Mouse (Mus musculus) neutrophil, adult 5-6 weeks (primary cell): ENCODE results near the gene Glmp. TPM values are rescaled to one million over a fixed set of nuclear protein-coding genes. Genes with fewer than 3 reads are reported as not detected.
"Not testable (repeated sequence)": the region's sequence is repeated elsewhere in the genome, so short reads cannot be mapped to it uniquely, and the experiment has no call there.

ENCODE experiments used
- ATAC-seq: fragments of 151-379, 151-347 bp; 2 replicates; pipeline ENCODE4 v1.8.0; 2017; ENCODE audit warnings: mild to moderate bottlenecking, moderate TSS enrichment; ENCODE audit not compliant: insufficient number of reproducible peaks, poor library complexity, low FRiP score, severe bottlenecking; ENCODE audit errors: extremely low read depth
- total RNA-seq: library from RNA; stranded (forward); fragments of 200-1000 nt; gene quantifications from 2 replicates; pipeline ENCODE4 v1.2.3, GENCODE M21; 2017

Gene Glmp
- total RNA-seq, result 27.7 and 32.1 TPM in 2 replicates

DNA sequence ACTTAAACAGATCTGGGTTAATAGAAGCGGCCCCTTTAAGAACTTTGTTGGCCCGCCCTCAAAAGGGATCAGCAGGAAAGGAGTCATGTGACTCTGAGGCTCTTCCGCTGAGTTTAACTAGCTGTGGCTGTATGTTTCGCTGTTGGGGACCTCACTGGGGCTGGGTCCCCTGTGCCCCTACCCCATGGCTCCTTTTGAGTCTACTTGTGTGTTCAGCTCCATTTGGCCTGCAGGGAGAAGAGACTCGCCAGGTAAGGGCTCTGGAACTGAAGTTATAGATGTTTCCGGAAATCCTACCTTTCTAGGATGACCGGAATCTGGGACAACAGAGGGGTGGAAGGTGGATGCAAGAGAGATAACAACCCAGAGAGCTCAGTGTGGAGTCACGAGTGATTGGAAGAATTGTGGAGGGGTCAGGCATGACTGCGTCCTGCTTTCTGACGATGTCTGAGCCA, at the start of gene Glmp:
Gene Glmp, plus strand, starts transcription at position 73 of the 455 bp plus-strand sequence.
- ATAC-seq, result peak; percentile 78

DNA sequence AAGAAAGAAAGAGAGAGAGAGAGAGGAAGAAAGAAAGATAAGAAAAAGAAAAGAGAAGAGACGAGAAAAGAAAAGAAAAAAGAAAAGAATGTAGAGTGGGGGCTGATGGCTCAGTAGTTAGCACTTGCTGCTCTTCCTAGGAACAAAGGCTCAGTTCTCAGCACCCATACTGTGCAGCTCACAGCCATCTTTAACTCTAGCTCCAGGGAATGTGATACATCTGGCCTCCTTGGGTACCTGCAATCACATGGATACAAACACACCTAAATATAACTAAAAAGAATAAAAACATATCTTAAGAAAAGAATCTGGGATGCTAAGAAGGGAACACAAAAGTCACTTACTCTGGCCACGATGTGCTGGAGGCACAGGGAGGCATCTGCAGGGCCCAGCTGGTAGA, 48.7 kb upstream of the Glmp start:
- no peak for ATAC-seq

DNA sequence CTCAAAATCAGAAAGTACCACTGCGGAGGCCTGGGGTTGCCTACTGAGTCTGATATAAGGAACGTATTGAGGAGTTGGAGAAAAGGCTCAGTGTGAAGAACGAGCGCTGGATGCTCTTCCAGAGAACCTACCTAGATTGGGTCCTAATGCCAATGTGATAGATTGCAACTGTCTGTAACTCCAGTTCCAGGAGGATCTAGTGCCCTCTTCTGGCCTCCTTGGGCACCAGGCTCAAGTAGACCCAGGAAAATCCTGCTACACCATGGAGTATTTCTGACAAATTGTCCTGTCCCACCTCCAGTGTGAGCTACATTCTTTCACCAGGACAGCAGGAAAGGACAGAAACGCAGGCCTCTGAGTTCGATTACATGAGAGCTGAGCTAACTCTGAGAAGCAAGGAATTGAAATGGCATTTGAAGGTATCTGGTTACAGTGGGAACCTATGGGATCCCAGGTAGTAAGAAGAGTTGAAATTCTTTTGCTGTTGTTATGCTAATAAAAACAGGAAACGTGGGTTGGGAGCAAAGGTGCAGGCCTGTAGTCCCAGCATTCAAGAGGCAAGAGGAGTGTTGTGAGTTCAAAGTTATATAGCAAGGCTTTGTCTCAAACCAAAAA, 48.2 kb upstream of the Glmp start:
- ATAC-seq, result no peak

- ATAC-seq, result no peak
These were observed 44.8 kb upstream of the Glmp start for GRCm38 (mm10) chr3:88280035-88280434.

- ATAC-seq, result not testable (repeated sequence)
These were observed 43.5 kb upstream of the Glmp start for GRCm38 (mm10) chr3:88281141-88281916.

DNA sequence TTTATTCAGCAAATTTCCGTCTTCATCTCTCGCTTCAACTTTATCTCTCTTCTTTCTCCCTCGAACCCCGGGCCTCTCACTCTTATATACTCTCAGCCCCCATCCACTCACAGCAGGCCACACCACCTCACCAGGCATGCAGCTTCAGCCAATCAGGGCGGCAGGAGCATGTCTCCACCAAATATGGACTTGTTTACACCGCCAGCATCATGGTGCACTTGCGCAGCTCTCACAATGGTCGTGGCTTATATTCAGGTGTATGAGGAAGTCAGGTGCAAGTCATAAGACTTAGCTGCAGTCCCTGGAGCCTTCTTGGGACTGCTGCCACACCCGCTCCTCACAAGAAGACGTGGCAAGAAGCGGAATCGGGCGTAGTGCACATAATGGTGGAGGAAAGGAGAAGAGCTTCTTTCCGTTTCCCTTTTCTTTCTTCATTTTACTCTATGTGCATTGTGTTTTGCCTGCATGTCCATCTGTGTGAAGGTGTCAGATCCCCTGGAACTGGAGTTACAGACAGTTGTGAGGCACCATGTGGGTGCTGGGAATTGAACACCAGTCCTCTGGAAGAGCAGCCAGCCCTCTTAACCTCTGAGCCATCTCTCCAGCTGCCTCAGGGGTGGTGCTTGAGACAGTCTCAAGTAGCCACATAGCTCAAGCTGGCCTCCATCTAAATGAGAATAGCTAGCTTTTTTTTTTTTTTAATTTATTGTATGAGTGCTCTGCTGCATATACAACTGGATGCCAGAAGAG, 39.8 kb upstream of the Glmp start:
- ATAC-seq, result not testable (repeated sequence)

- ATAC-seq, result not testable (repeated sequence)
These were observed 39.3 kb upstream of the Glmp start for GRCm38 (mm10) chr3:88285565-88285895.

DNA sequence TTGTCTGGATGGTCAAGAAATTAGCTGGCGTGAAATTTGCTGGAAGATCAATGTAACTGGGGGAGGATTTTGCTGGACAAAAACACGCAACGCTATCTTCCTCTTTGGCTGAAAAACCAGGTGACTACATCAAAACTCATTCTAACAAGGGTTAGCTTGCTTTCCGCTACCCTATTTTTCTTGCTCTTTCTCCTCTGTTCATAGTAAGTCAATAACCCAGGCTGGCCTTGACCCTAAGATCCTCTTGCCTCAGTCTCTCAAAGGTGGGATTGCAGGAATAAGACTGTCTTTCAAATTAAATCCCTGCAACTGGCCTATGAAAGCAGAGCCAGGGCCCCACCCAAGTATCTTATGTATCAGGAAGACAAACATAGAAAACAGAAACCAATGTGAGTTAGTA, 37.7 kb upstream of the Glmp start, which contains the start of gene Gm38392:
Gene Gm38392, minus strand, starts transcription at position 101 of the 400 bp plus-strand sequence.
- no peak for ATAC-seq

DNA sequence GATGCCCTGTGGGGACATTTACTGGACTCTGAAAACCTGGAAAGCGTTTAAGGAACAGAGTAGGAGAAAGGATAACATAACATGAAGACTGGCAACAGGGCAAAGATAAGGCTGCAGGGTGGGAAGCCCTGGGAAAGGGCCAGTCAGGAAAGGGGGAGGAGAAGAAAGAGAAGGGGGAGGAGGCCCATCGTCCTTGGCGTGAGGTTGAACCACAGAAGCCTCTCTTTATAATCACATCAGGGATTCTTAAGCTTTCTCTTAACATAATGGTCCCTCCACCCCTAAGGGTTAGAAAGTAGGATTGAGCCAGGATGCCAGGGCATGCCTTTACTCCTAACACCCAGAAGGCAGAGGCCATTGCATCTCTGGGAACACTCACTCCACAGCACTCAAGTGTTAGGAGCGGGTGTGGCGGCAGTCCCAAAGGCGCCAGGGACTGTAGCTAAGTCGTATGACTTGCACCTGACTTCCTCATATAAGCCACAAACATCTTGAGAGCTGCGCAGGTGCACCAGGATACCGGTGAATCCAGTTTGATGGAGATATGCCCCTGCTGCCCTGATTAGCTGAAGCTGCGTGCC, 36.6 kb upstream of the Glmp start:
- ATAC-seq, result not testable (repeated sequence)

DNA sequence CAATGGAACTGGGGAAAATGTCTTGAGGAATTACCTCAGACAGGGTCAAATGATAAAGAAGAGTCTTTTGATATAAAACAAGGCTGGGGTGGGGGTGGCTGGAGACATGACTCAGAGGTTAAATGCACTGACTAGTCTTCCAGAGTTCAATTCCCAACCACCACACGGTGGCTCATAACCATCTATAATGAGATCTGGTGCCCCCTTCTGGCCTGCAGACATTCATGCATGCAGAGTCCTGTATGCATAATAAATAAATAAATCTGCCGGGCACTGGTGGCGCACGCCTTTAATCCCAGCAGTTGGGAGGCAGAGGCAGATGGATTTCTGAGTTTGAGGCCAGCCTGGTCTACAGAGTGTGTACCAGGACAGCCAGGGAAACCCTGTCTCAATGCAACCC, 32.9 kb upstream of the Glmp start:
- ATAC-seq, result no peak

DNA sequence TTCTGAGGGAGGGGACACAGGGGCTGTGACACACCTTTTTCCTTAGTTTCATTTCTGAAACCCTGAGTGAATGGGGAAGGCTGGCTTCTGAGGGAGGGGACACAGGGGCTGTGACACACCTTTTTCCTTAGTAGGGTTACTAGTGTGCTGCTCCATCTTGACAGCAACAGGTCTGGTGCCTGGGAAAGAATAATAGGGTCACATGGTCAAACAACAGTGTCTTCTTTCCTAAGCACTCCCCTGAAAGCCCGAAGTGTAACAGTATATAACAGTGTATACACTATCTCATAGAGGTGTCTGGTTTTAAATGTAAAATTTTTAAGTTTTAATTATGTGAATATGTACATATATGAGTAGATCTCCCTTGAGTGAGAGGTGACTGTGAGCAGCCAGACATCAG, 29.6 kb upstream of the Glmp start:
- not testable (repeated sequence) for ATAC-seq

DNA sequence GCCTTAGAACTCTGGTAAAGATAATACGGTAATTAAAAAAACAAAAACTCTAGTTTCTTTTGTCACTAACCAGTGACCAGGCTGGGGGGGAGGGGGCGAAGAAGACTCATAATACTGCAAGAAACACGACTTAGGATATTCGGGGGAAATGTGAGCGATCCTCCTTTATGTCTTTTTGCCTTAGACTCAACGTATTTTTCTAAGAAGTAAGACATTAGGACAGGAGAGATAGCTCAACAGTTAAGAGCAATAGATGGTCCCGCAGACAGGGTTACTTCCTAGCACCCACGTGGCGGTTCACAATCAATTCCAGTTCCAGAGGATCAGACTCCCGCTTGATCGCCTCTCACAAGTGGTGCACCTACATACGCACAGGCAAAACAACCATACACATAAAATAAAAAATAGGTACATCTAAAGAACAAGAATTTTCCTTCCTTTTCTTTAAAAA, 28.7 kb upstream of the Glmp start:
- ATAC-seq, result no peak

GRCm38 (mm10) chr3:88296561-88297318, 28.1 kb upstream of the Glmp start, which contains the start of the genes Tsacc and Cct3:
TSS of gene Tsacc (minus strand) at chr3:88296999.
TSS of gene Cct3 (plus strand) at chr3:88297116.
- ATAC-seq, result peak; percentile 94

GRCm38 (mm10) chr3:88297321-88297851, 27.4 kb upstream of the Glmp start:
- no peak for ATAC-seq

DNA sequence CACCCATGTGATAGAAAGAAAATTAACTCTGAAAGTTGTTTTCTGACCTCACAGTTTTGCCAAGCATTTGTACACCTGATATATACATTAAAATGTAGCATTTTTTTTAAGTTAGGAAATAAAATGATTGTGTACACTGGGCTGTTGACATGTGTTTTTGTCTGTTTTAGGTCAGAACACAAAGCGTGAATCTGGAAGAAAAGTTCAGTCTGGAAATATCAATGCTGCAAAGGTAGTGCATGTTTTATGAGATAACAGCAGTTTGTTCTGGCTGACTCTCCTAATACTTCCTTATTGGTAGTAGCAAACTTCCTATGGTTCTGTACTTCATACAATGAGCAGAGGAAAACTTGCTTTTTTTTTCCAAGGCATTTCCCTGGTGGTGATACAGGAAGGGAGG, 25.7 kb upstream of the Glmp start:
- ATAC-seq, result no peak

DNA sequence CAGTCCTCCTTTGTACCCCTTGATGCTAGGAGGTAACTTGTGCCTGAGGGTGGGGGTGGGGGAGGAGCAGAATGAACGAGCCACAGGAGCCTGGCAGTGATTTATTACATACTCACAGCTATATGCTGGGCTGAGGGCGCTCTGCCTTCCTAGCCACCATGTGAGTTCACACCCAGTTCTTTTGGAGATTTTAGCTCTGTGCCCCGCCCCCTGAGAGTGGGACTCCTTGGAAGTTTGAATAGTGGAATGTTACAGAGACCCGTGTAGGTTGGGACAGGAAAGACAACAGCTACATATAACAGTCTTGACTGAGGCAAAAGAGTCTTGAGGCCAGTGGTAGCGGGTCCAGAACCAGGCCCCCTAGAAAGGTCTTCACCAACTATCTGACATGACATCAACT, 4.1 kb downstream of the Glmp start:
- ATAC-seq, result no peak

DNA sequence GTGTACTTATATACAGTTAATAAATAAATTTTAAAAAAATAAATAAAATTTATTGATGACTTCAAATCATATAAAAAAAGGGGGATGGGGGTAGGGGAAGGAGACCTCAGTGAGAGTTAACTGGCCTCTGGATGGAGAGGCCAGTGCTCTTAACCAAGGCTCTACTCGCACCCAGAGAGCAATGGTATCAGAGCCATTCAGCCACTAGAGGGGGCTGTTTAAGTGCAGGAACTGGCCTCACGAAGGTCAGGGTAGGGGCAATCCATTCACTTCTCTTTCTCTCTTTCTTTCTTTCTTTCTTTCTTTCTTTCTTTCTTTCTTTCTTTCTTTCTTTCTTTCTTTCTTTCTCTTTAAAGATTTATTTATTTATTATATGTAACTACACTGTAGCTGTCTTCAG, 6.5 kb downstream of the Glmp start:
- ATAC-seq, result peak; percentile 40; the same call in 1 of the 2 replicates

GRCm38 (mm10) chr3:88334029-88334658, 9.3 kb downstream of the Glmp start:
- no peak for ATAC-seq
